ENCODE assay signal across 8 mouse cellular contexts in genomic region chr7:141455610-141456314, GRCm38 (mm10). TPM values are rescaled to one million over a fixed set of nuclear protein-coding genes. Genes with fewer than 3 reads are reported as not detected.
DNase-seq lines count a peak whose midpoint lies in the region; ATAC-seq and TF ChIP-seq lines count a peak whose summit lies in the region.

No protein-coding gene starts in this region.

- TF ChIP-seq CTCF in bone marrow, adult 2 months (IDR thresholded peaks at IDR 0.05; ENCODE audit: control insufficient read depth, insufficient read depth, low read length), result no peak

- peak; percentile 30; the same call in 1 of the 2 replicates for TF ChIP-seq POLR2A in bone marrow, adult 2 months (IDR thresholded peaks at IDR 0.05; ENCODE audit: borderline replicate concordance, control insufficient read depth, low read depth, low read length)

- peak; percentile 22; the same call in 1 of the 2 replicates for ATAC-seq in frontal cortex, adult (ENCODE audit: low TSS enrichment)
- ATAC-seq in forebrain, embryonic 11.5 days (replicated peaks; ENCODE audit: low FRiP score), result peak; percentile 55

- DNase-seq in frontal cortex, postnatal 25 days (ENCODE audit: low spot score in 2 of 2), result no peak
- DNase-seq in forebrain, embryonic 11.5 days (ENCODE audit: low spot score), result no peak
- peak; percentile 77 to 87 for DNase-seq in heart, postnatal 36 days
- peak; percentile 58 for DNase-seq in limb, embryonic 10.5 days (ENCODE audit: low spot score)
- peak; percentile 43 for DNase-seq in mesoderm, embryonic 11.5 days (ENCODE audit: low read depth, low spot score)
- peak; percentile 68 to 82 for DNase-seq in spleen, postnatal 4 days (ENCODE audit: low spot score in 2 of 2)

- intact Hi-C loops in heart, postnatal 36 days (cut with DNase I), result loop anchor here (1.0 to 5.0 kb wide), 2 partner anchors 12 to 43 kb away; partner anchors contain the start of genes Cd151 and Gatd1

- H3K9ac ChIP-seq in forebrain, embryonic 11.5 days (ENCODE audit: low read length), result peak overlapping the region; percentile 46

- no peaks in the 10 kb centered on the region for H3K9me3 ChIP-seq in forebrain, embryonic 11.5 days (ENCODE audit: control insufficient read depth, low read length)
- no peaks in the 10 kb centered on the region for H3K9me3 ChIP-seq in limb, embryonic 10.5 days (replicated peaks)

- H3K4me2 ChIP-seq in forebrain, embryonic 11.5 days (ENCODE audit: low read depth, low read length, severe bottlenecking), result peak overlapping the region; percentile 88

- H3K27me3 ChIP-seq in forebrain, embryonic 11.5 days (ENCODE audit: control insufficient read depth, insufficient read depth, low read length), result peaks cover 4% of the 10 kb centered on the region
- peaks cover 44% of the 10 kb centered on the region for H3K27me3 ChIP-seq in limb, embryonic 10.5 days (ENCODE audit: low read depth, poor library complexity, severe bottlenecking)

- H3K4me1 ChIP-seq in bone marrow, adult 2 months (ENCODE audit: control insufficient read depth, insufficient read depth, low read length), result peaks cover 7% of the 10 kb centered on the region; the same call in 1 of the 2 replicates
- peaks cover 8% of the 10 kb centered on the region for H3K4me1 ChIP-seq in forebrain, embryonic 11.5 days (replicated peaks; ENCODE audit: control insufficient read depth, insufficient read depth, low read length)
- H3K4me1 ChIP-seq in limb, embryonic 10.5 days, result peaks cover 29% of the 10 kb centered on the region

- H3K4me3 ChIP-seq in bone marrow, adult 2 months (replicated peaks; ENCODE audit: control insufficient read depth, low read depth, low read length), result peak overlapping the region; percentile 92
- peak overlapping the region; percentile 53 for H3K4me3 ChIP-seq in forebrain, embryonic 11.5 days (ENCODE audit: low read depth, low read length)
- peak overlapping the region; percentile 60 for H3K4me3 ChIP-seq in limb, embryonic 10.5 days

- peaks cover 3% of the 10 kb centered on the region; the same call in 1 of the 2 replicates for H3K36me3 ChIP-seq in forebrain, embryonic 11.5 days (ENCODE audit: control insufficient read depth, insufficient read depth, low read length)
- peaks cover 21% of the 10 kb centered on the region for H3K36me3 ChIP-seq in limb, embryonic 10.5 days

- WGBS in bone marrow, adult 2 months, result under 1% methylated on average over 23 of the region's 23 CpGs
- 3% methylated on average over 23 of the region's 23 CpGs for WGBS in forebrain, embryonic 11.5 days
- 1% methylated on average over 23 of the region's 23 CpGs for whole genome bisulfite sequencing in limb, embryonic 10.5 days

- H3K27ac ChIP-seq in bone marrow, adult 2 months (ENCODE audit: control insufficient read depth, insufficient read depth, low read depth, low read length, poor library complexity), result peak overlapping the region; percentile 97
- no peak overlapping the region for H3K27ac ChIP-seq in forebrain, embryonic 11.5 days (ENCODE audit: low read depth, low read length)
- peak overlapping the region; percentile 69 for H3K27ac ChIP-seq in limb, embryonic 10.5 days

RNA-seq across cellular contexts. Expression of gene Pnpla2, which starts 0.8 kb away (rescaled TPM):
- polyA plus RNA-seq in bone marrow, adult 2 months (2011; ENCODE audit: insufficient read depth, insufficient read length, low replicate concordance, missing spikeins), result 14.4 and 21.3 TPM in 2 replicates
- polyA plus RNA-seq in forebrain, embryonic 11.5 days (2014; fragmentation: Nextera tagmentation; extraction: Ambion mirVana), result 16.9 and 17.9 TPM in 2 replicates
- 100 to 1,000 TPM; 552 to 604 TPM for total RNA-seq in heart, postnatal 36 days (2021)
- 11.6 and 12.4 TPM in 2 replicates for polyA plus RNA-seq in limb, embryonic 10.5 days (2016; fragmentation: Nextera tagmentation; extraction: Ambion mirVana)

RNA-seq across cellular contexts. Expression of gene Cracr2b, which starts 5.1 kb away (rescaled TPM):
- polyA plus RNA-seq in bone marrow, adult 2 months (2011; ENCODE audit: insufficient read depth, insufficient read length, low replicate concordance, missing spikeins), result 12.4 and 20.7 TPM in 2 replicates
- 3.6 and 5.9 TPM in 2 replicates for polyA plus RNA-seq in forebrain, embryonic 11.5 days (2014; fragmentation: Nextera tagmentation; extraction: Ambion mirVana)
- total RNA-seq in heart, postnatal 36 days (2021), result 10 to 100 TPM; 24.1 to 24.2 TPM
- polyA plus RNA-seq in limb, embryonic 10.5 days (2016; fragmentation: Nextera tagmentation; extraction: Ambion mirVana), result 7.0 and 7.8 TPM in 2 replicates

RNA-seq across cellular contexts. Expression of gene Rplp2, which starts 8.6 kb away (rescaled TPM):
- polyA plus RNA-seq in bone marrow, adult 2 months (2011; ENCODE audit: insufficient read depth, insufficient read length, low replicate concordance, missing spikeins), result 2,580 and 2,615 TPM in 2 replicates
- 935 and 968 TPM in 2 replicates for polyA plus RNA-seq in forebrain, embryonic 11.5 days (2014; fragmentation: Nextera tagmentation; extraction: Ambion mirVana)
- total RNA-seq in heart, postnatal 36 days (2021), result 100 to 1,000 TPM; 885 to 891 TPM
- 1,138 and 1,369 TPM in 2 replicates for polyA plus RNA-seq in limb, embryonic 10.5 days (2016; fragmentation: Nextera tagmentation; extraction: Ambion mirVana)

RNA-seq across cellular contexts. Expression of gene Cd151, which starts 11.4 kb away (rescaled TPM):
- 22.5 and 34.2 TPM in 2 replicates for polyA plus RNA-seq in bone marrow, adult 2 months (2011; ENCODE audit: insufficient read depth, insufficient read length, low replicate concordance, missing spikeins)
- 40.3 and 48.6 TPM in 2 replicates for polyA plus RNA-seq in forebrain, embryonic 11.5 days (2014; fragmentation: Nextera tagmentation; extraction: Ambion mirVana)
- total RNA-seq in heart, postnatal 36 days (2021), result 100 to 1,000 TPM; 299 to 300 TPM
- polyA plus RNA-seq in limb, embryonic 10.5 days (2016; fragmentation: Nextera tagmentation; extraction: Ambion mirVana), result 14.0 and 15.8 TPM in 2 replicates

RNA-seq across cellular contexts. Expression of gene Pidd1, which starts 11.9 kb away (rescaled TPM):
- polyA plus RNA-seq in bone marrow, adult 2 months (2011; ENCODE audit: insufficient read depth, insufficient read length, low replicate concordance, missing spikeins), result 19.4 and 39.6 TPM in 2 replicates
- 22.3 TPM in 2 replicates for polyA plus RNA-seq in forebrain, embryonic 11.5 days (2014; fragmentation: Nextera tagmentation; extraction: Ambion mirVana)
- under 1 TPM; 0.60 to 0.78 TPM for total RNA-seq in heart, postnatal 36 days (2021)
- 26.8 and 30.0 TPM in 2 replicates for polyA plus RNA-seq in limb, embryonic 10.5 days (2016; fragmentation: Nextera tagmentation; extraction: Ambion mirVana)

Comparison
In these comparisons a context has a peak if more than half of its experiments do, and no peak if none do; other contexts are left out.
1. DNase-seq: peak in heart, postnatal 36 days (2 of 2), limb, embryonic 10.5 days (single experiment), mesoderm, embryonic 11.5 days (single experiment) and spleen, postnatal 4 days (2 of 2); none in frontal cortex, postnatal 25 days (0 of 2) and forebrain, embryonic 11.5 days (single experiment).
2. Peak in every context shown above with its lines, with median percentiles within 50 percentile points of each other: H3K4me3 ChIP-seq.